Mouse (Mus musculus): ENCODE results near the gene Lypd3. TPM values are rescaled to one million over a fixed set of nuclear protein-coding genes. Genes with fewer than 3 reads are reported as not detected.

Gene Lypd3
- polyA plus RNA-seq (2014; fragmentation: Illumina TruSeq; extraction: RNeasy Lipid Tissue Mini Kit (QIAGEN cat#74804); ENCODE audit: low read depth, low replicate concordance): not detected

DNA sequence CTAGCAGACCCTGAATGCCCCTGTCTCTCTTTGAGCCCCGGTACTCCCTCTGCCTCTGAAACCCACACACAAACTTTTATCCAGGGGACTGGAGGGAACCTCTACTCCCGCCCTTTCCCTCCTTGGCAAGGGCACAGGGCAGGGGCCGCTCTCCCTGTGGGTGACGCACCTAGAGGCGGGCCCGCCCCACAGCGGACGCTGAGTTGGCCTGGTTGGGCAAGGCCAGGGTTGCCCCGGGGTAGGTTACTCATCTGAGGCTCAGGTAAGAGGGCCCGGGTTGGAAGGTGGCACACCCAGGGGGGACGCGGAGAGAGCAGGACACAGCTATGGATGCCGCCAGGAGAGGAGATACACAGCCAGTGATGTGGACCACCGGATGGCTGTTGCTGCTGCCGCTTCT lies at the start of gene Lypd3:
Gene Lypd3 (plus strand): TSS at position 287 of the 400 bp plus-strand sequence.

GRCm38 (mm10) chr7:24587330-24588105 lies 48.8 kb upstream of the Lypd3 start, which contains the start of the genes Ethe1 and Zfp575:
Ethe1 (plus strand) TSS chr7:24587543.
Zfp575 (minus strand) TSS chr7:24587641.

GRCm38 (mm10) chr7:24610144-24610878 lies 26.0 kb upstream of the Lypd3 start, which contains the start of gene Phldb3:
Phldb3 (plus strand) TSS chr7:24610763.

GRCm38 (mm10) chr7:24676575-24676974 lies 40.2 kb downstream of the Lypd3 start, which contains the start of gene Tex101:
Tex101 (minus strand) TSS chr7:24676675.

Other genes with a start within 250 kb of the Lypd3 start
- not detected for gene Smg9, start 236.9 kb upstream of the Lypd3 start, polyA plus RNA-seq (2014; fragmentation: Illumina TruSeq; extraction: RNeasy Lipid Tissue Mini Kit (QIAGEN cat#74804); ENCODE audit: low read depth, low replicate concordance)
- not detected for gene Irgc1, start 184.3 kb upstream of the Lypd3 start, polyA plus RNA-seq (2014; fragmentation: Illumina TruSeq; extraction: RNeasy Lipid Tissue Mini Kit (QIAGEN cat#74804); ENCODE audit: low read depth, low replicate concordance)
- 1.9 TPM for gene Plaur, start 174.1 kb upstream of the Lypd3 start, polyA plus RNA-seq (2014; fragmentation: Illumina TruSeq; extraction: RNeasy Lipid Tissue Mini Kit (QIAGEN cat#74804); ENCODE audit: low read depth, low replicate concordance)
- gene Cadm4, start 154.5 kb upstream of the Lypd3 start, polyA plus RNA-seq (2014; fragmentation: Illumina TruSeq; extraction: RNeasy Lipid Tissue Mini Kit (QIAGEN cat#74804); ENCODE audit: low read depth, low replicate concordance): 0.29 TPM
- gene Zfp428, start 129.5 kb upstream of the Lypd3 start, polyA plus RNA-seq (2014; fragmentation: Illumina TruSeq; extraction: RNeasy Lipid Tissue Mini Kit (QIAGEN cat#74804); ENCODE audit: low read depth, low replicate concordance): not detected
- not detected for gene AC161166.1, start 124.1 kb upstream of the Lypd3 start, polyA plus RNA-seq (2014; fragmentation: Illumina TruSeq; extraction: RNeasy Lipid Tissue Mini Kit (QIAGEN cat#74804); ENCODE audit: low read depth, low replicate concordance)
- 13.0 TPM for gene Irgq, start 105.9 kb upstream of the Lypd3 start, polyA plus RNA-seq (2014; fragmentation: Illumina TruSeq; extraction: RNeasy Lipid Tissue Mini Kit (QIAGEN cat#74804); ENCODE audit: low read depth, low replicate concordance)
- gene Pinlyp, start 90.4 kb upstream of the Lypd3 start, polyA plus RNA-seq (2014; fragmentation: Illumina TruSeq; extraction: RNeasy Lipid Tissue Mini Kit (QIAGEN cat#74804); ENCODE audit: low read depth, low replicate concordance): not detected
- 0.87 TPM for gene Xrcc1, start 90.3 kb upstream of the Lypd3 start, polyA plus RNA-seq (2014; fragmentation: Illumina TruSeq; extraction: RNeasy Lipid Tissue Mini Kit (QIAGEN cat#74804); ENCODE audit: low read depth, low replicate concordance)
- gene Ethe1, start 49.0 kb upstream of the Lypd3 start, polyA plus RNA-seq (2014; fragmentation: Illumina TruSeq; extraction: RNeasy Lipid Tissue Mini Kit (QIAGEN cat#74804); ENCODE audit: low read depth, low replicate concordance): 0.82 TPM
- not detected for gene Zfp575, start 48.9 kb upstream of the Lypd3 start, polyA plus RNA-seq (2014; fragmentation: Illumina TruSeq; extraction: RNeasy Lipid Tissue Mini Kit (QIAGEN cat#74804); ENCODE audit: low read depth, low replicate concordance)
- gene Phldb3, start 25.8 kb upstream of the Lypd3 start, polyA plus RNA-seq (2014; fragmentation: Illumina TruSeq; extraction: RNeasy Lipid Tissue Mini Kit (QIAGEN cat#74804); ENCODE audit: low read depth, low replicate concordance): not detected
- gene Tex101, start 40.1 kb downstream of the Lypd3 start, polyA plus RNA-seq (2014; fragmentation: Illumina TruSeq; extraction: RNeasy Lipid Tissue Mini Kit (QIAGEN cat#74804); ENCODE audit: low read depth, low replicate concordance): not detected
- not detected for gene BC049730, start 72.7 kb downstream of the Lypd3 start, polyA plus RNA-seq (2014; fragmentation: Illumina TruSeq; extraction: RNeasy Lipid Tissue Mini Kit (QIAGEN cat#74804); ENCODE audit: low read depth, low replicate concordance)
- not detected for gene Gm4763, start 90.4 kb downstream of the Lypd3 start, polyA plus RNA-seq (2014; fragmentation: Illumina TruSeq; extraction: RNeasy Lipid Tissue Mini Kit (QIAGEN cat#74804); ENCODE audit: low read depth, low replicate concordance)
- gene Cd177, start 123.8 kb downstream of the Lypd3 start, polyA plus RNA-seq (2014; fragmentation: Illumina TruSeq; extraction: RNeasy Lipid Tissue Mini Kit (QIAGEN cat#74804); ENCODE audit: low read depth, low replicate concordance): not detected
- not detected for gene Ceacam10, start 140.7 kb downstream of the Lypd3 start, polyA plus RNA-seq (2014; fragmentation: Illumina TruSeq; extraction: RNeasy Lipid Tissue Mini Kit (QIAGEN cat#74804); ENCODE audit: low read depth, low replicate concordance)
- not detected for gene Gm9844, start 225.7 kb downstream of the Lypd3 start, polyA plus RNA-seq (2014; fragmentation: Illumina TruSeq; extraction: RNeasy Lipid Tissue Mini Kit (QIAGEN cat#74804); ENCODE audit: low read depth, low replicate concordance)
- not detected for gene Lypd4, start 233.4 kb downstream of the Lypd3 start, polyA plus RNA-seq (2014; fragmentation: Illumina TruSeq; extraction: RNeasy Lipid Tissue Mini Kit (QIAGEN cat#74804); ENCODE audit: low read depth, low replicate concordance)
- gene Dmrtc2, start 233.5 kb downstream of the Lypd3 start, polyA plus RNA-seq (2014; fragmentation: Illumina TruSeq; extraction: RNeasy Lipid Tissue Mini Kit (QIAGEN cat#74804); ENCODE audit: low read depth, low replicate concordance): not detected
- gene Rps19, start 247.8 kb downstream of the Lypd3 start, polyA plus RNA-seq (2014; fragmentation: Illumina TruSeq; extraction: RNeasy Lipid Tissue Mini Kit (QIAGEN cat#74804); ENCODE audit: low read depth, low replicate concordance): 19.2 TPM

All from adrenal gland, adult 10 weeks (tissue).